Mouse (Mus musculus) kidney, adult 2 months (tissue): ENCODE measurements around the gene Gpc4. TPM values are rescaled to one million over a fixed set of nuclear protein-coding genes. Genes with fewer than 3 reads are reported as not detected.
A peak's percentile ranks its signal among the peaks of the same experiment; 100 is the strongest.

ENCODE experiments used
- DNase-seq: peaks from one replicate; pipeline ENCODE4 v3.0.0; 2021
- H3K27ac ChIP-seq: fragments of 200-500 bp; 2 replicates; pipeline ENCODE4 v1.5.1; 2012; ENCODE audit warnings: low read depth, low read length, control low read depth, inconsistent platforms; ENCODE audit not compliant: insufficient read depth
- H3K27me3 ChIP-seq: fragments of 200-500 bp; replicated peaks from 2 replicates; pipeline ENCODE4 v1.6.1; 2012; ENCODE audit warnings: mild to moderate bottlenecking, moderate library complexity, low read length, inconsistent platforms; ENCODE audit not compliant: control insufficient read depth, insufficient read depth
- H3K36me3 ChIP-seq: fragments of 200-500 bp; 2 replicates; pipeline ENCODE4 v1.6.1; 2012; ENCODE audit warnings: mild to moderate bottlenecking, moderate library complexity, low read length, inconsistent platforms; ENCODE audit not compliant: control insufficient read depth, insufficient read depth
- H3K4me1 ChIP-seq: fragments of 200-500 bp; 2 replicates; pipeline ENCODE4 v1.6.1; 2011; ENCODE audit warnings: low read length; ENCODE audit not compliant: control insufficient read depth, insufficient read depth
- H3K4me3 ChIP-seq: fragments of 200-500 bp; 2 replicates; pipeline ENCODE4 v1.5.1; 2011; ENCODE audit warnings: mild to moderate bottlenecking, low read depth, low read length, control low read depth; ENCODE audit not compliant: insufficient read depth
- CTCF ChIP-seq: fragments of 200-500 bp; conservative IDR thresholded peaks from 2 replicates; pipeline ENCODE4 v1.5.1; 2011; ENCODE audit warnings: low read depth, mild to moderate bottlenecking, control low read depth, low read length, moderate library complexity, mixed read lengths; ENCODE audit not compliant: insufficient read depth, insufficient read length
- POLR2A ChIP-seq: fragments of 200-500 bp; IDR thresholded peaks from one replicate; pipeline ENCODE4 v1.6.1; 2011; ENCODE audit warnings: low read depth, low read length, control low read depth
- WGBS: fragments of 180-500 bp; shearing (Covaris S2); methylation state at CpG from one replicate; pipeline ENCODE4 v1.1.7; 2018; 5-methylcytosine and 5-hydroxymethylcytosine counted together
- polyA plus RNA-seq: library from polyadenylated mRNA; depleted of rRNA; stranded (reverse); fragments of >200 nt; gene quantifications from 2 replicates; pipeline ENCODE4 v1.2.3, GENCODE M21; 2012

Gene Gpc4
- polyA plus RNA-seq, 1 experiment, result 98.0 TPM

DNA sequence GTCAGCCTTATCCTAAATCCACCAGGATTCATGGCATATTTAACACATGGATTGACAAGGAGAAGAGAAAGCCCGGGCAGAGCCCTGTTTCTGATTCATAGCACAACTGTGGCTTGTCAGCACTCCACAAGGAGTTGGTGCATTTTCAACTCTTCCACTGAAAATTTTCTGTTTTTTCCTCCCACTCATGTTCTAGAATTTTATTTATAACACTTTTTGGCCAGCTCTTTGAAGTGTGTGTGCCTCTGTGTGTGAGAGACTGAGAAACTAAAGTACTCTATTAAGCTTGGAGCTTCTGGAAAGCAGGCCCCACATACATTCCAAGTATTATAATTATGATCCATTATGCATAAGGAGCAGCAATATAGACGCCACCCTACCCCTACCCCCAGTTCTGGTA is 16.3 kb upstream of the Gpc4 start:
- Histone ChIP-seq H3K4me1 (no peaks in the 10 kb centered on the region), H3K4me3 (no peak overlapping the region), H3K36me3 (no peaks in the 10 kb centered on the region), H3K27me3 (no peaks in the 10 kb centered on the region), H3K27ac (no peak overlapping the region)
- TF ChIP-seq CTCF (no peak), POLR2A (no peak)
- DNase-seq, result no peak
- WGBS, result 76% methylated on average over 2 of the region's 2 CpGs

DNA sequence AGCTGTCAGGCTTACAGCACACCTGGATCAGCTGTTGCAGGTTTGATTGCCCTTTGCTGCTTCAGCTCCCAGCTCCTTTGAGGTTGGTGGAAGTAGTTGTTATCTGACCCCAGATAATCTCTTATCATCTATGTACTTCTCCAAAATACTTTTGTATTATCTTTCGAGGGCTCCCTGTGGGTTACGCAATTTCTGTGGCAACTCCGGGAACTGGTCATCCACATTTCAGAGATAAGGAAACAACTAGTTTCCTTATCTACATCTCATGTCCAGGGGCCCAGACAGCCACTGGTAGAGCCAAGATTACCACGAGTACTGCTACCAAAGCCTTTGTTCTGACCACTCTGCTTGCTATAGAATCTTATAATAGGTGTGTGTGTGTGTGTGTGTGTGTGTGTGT is 12.0 kb upstream of the Gpc4 start:
- H3K27ac ChIP-seq, result no peak overlapping the region
- DNase-seq, result no peak
- WGBS, result 77% methylated on average over 4 of the region's 4 CpGs
- no peak for TF ChIP-seq CTCF
- no peak for TF ChIP-seq POLR2A
- no peak overlapping the region for H3K4me3 ChIP-seq
- no peaks in the 10 kb centered on the region for H3K36me3 ChIP-seq
- no peaks in the 10 kb centered on the region for H3K4me1 ChIP-seq
- H3K27me3 ChIP-seq, result no peaks in the 10 kb centered on the region

GRCm38 (mm10) chrX:52167519-52168244 is 2.6 kb upstream of the Gpc4 start:
- Histone ChIP-seq H3K27ac (peak overlapping the region; percentile 50; the same call in 1 of the 2 replicates), H3K4me3 (no peak overlapping the region), H3K27me3 (no peaks in the 10 kb centered on the region; the same call in 1 of the 2 replicates), H3K4me1 (peaks cover 2% of the 10 kb centered on the region; the same call in 1 of the 2 replicates), H3K36me3 (no peaks in the 10 kb centered on the region)
- WGBS, result 48% methylated on average over 6 of the region's 6 CpGs
- no peak for TF ChIP-seq POLR2A
- TF ChIP-seq CTCF, result no peak
- peak; percentile 50 for DNase-seq

DNA sequence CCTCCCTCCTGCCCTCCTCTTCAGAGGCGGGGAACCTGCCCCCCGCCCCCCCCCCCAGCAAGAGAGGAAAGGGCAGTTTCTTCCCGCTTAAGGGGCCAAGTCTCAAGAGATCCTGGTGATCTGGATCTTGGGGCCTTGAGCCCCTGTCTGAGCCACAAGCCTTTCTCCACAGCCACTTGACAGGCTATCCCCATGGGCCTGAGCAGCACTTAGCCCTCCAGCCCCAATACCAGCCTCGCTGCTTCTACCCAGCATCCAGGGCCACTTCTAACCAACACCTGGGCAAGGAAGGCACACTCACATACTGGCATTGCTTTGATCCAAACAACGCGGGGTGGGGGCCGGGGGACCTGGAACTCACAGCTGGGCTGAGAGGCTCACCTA is 495 bp upstream of the Gpc4 start:
- 17% methylated on average over 6 of the region's 7 CpGs for WGBS
- Histone ChIP-seq H3K36me3 (no peaks in the 10 kb centered on the region), H3K4me3 (peak overlapping the region; percentile 0; the same call in 1 of the 2 replicates), H3K27ac (peak overlapping the region; percentile 5; the same call in 1 of the 2 replicates), H3K4me1 (peaks cover 2% of the 10 kb centered on the region; the same call in 1 of the 2 replicates), H3K27me3 (no peaks in the 10 kb centered on the region; the same call in 1 of the 2 replicates)
- no peak for DNase-seq
- no peak for TF ChIP-seq POLR2A
- TF ChIP-seq CTCF, result no peak

GRCm38 (mm10) chrX:52164134-52164737 is 816 bp downstream of the Gpc4 start:
- peak overlapping the region; percentile 99 for H3K27ac ChIP-seq
- DNase-seq, result no peak
- peak overlapping the region; percentile 100 for H3K4me3 ChIP-seq
- no peak for TF ChIP-seq CTCF
- no peak for TF ChIP-seq POLR2A
- no peaks in the 10 kb centered on the region for H3K36me3 ChIP-seq
- H3K4me1 ChIP-seq, result peaks cover 2% of the 10 kb centered on the region; the same call in 1 of the 2 replicates
- WGBS, result under 1% methylated on average over 42 of the region's 44 CpGs
- no peaks in the 10 kb centered on the region; the same call in 1 of the 2 replicates for H3K27me3 ChIP-seq

GRCm38 (mm10) chrX:52163418-52164133 is 1.5 kb downstream of the Gpc4 start:
- H3K36me3 ChIP-seq, result no peaks in the 10 kb centered on the region
- peak; percentile 44 for DNase-seq
- 2% methylated on average over 25 of the region's 25 CpGs for WGBS
- peaks cover 2% of the 10 kb centered on the region; the same call in 1 of the 2 replicates for H3K4me1 ChIP-seq
- peak overlapping the region; percentile 100 for H3K4me3 ChIP-seq
- no peaks in the 10 kb centered on the region; the same call in 1 of the 2 replicates for H3K27me3 ChIP-seq
- TF ChIP-seq CTCF (no peak), POLR2A (no peak)
- H3K27ac ChIP-seq, result peak overlapping the region; percentile 99

DNA sequence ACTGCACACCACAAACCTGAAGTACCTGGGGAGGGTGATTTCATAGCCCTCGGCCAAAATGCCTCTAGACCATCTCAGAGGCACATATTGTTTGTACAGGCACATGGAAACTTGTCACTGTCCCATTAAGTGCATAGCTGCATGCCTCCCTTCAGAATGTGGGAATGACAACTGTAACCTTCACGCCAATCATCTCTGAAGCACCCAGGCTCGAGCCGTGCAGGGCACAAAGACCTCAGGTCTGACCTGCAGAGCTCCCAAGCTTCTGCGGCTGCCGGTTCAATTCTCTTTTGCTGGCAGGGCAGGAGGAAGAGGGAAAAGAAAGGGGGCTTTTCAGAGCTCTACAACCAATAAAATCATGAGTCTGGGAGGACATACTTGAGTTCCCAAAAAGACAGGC is 2.3 kb downstream of the Gpc4 start:
- H3K27me3 ChIP-seq, result no peaks in the 10 kb centered on the region; the same call in 1 of the 2 replicates
- TF ChIP-seq CTCF, result no peak
- TF ChIP-seq POLR2A, result no peak
- 24% methylated on average over 6 of the region's 6 CpGs for WGBS
- no peaks in the 10 kb centered on the region for H3K36me3 ChIP-seq
- H3K4me1 ChIP-seq, result no peaks in the 10 kb centered on the region; the same call in 1 of the 2 replicates
- peak overlapping the region; percentile 100 for H3K4me3 ChIP-seq
- DNase-seq, result no peak
- peak overlapping the region; percentile 41; the same call in 1 of the 2 replicates for H3K27ac ChIP-seq
